Comparison of ENCODE assay signal across 21 mouse cellular contexts in genomic region chr8:19688802-19689525, GRCm38 (mm10). TPM values are rescaled to one million over a fixed set of nuclear protein-coding genes. Genes with fewer than 3 reads are reported as not detected.
"Had no signal": no experiment of that assay in that cellular context is flagged by ENCODE, and none has a peak within 500 bp of the region (broad histone marks: within the 10 kb centered on the region; RNA-seq: fewer than 3 reads in every experiment).

No protein-coding gene starts in this region.

RNA-seq across cellular contexts. Expression of gene 4930467E23Rik, which starts 40.4 kb away (rescaled TPM):
- polyA plus RNA-seq: heart, embryonic 10.5 days; heart, embryonic 11.5 days; heart, embryonic 12.5 days; heart, embryonic 13.5 days; heart, embryonic 14.5 days; heart, embryonic 15.5 days; heart, embryonic 16.5 days; heart, postnatal 0 days; hindbrain, embryonic 11.5 days; hindbrain, embryonic 13.5 days; hindbrain, embryonic 14.5 days; hindbrain, embryonic 15.5 days; hindbrain, embryonic 16.5 days; hindbrain, postnatal 0 days; inflammation-experienced regulatory T-cells, adult 6 months; intestine, postnatal 0 days; kidney, adult 2 months; kidney, embryonic 14.5 days; kidney, embryonic 16.5 days; kidney, postnatal 0 days; large intestine, adult 2 months had no signal
